Mouse (Mus musculus): ENCODE results near the gene Mrpl24. TPM values are rescaled to one million over a fixed set of nuclear protein-coding genes. Genes with fewer than 3 reads are reported as not detected.

Gene Mrpl24
- polyA plus RNA-seq, 1 experiment from 2014 or later: 78.3 TPM

DNA sequence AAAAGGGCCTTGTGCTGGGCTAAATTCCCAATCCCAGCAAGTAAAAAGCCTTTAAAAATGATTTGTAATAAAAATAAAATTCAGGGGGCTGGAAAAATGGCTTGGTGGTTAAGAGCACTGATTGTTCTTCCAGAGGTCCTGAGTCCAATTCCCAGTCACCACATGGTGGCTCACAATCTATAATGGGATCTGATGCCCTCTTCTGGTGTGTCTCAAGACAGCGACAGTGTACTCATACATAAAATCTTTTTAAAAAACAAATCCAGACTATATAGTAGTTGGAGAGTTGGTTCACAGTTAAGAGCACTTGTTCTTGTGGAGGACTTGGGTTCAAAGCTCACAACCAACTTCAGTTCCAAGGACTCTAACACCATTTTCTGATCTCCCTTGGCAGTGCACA lies 2.3 kb upstream of the Mrpl24 start:
- Histone ChIP-seq H3K36me3 (peaks cover 63% of the 10 kb centered on the region), H3K27ac (replicated peaks) (no peak overlapping the region), H3K4me1 (peaks cover 24% of the 10 kb centered on the region), H3K27me3 (ENCODE audit: low read depth, poor library complexity, severe bottlenecking) (no peaks in the 10 kb centered on the region), H3K9me3 (replicated peaks) (no peaks in the 10 kb centered on the region), H3K4me3 (no peak overlapping the region)
- WGBS: 89% methylated on average over 1 of the region's 1 CpGs
- no peak for DNase-seq (ENCODE audit: low spot score)

GRCm38 (mm10) chr3:87918551-87918950 lies 755 bp upstream of the Mrpl24 start:
- Histone ChIP-seq H3K36me3 (peaks cover 68% of the 10 kb centered on the region), H3K4me3 (no peak overlapping the region), H3K27me3 (ENCODE audit: low read depth, poor library complexity, severe bottlenecking) (no peaks in the 10 kb centered on the region), H3K9me3 (replicated peaks) (no peaks in the 10 kb centered on the region), H3K27ac (replicated peaks) (no peak overlapping the region), H3K4me1 (peaks cover 15% of the 10 kb centered on the region)
- 95% methylated on average over 1 of the region's 1 CpGs for WGBS
- DNase-seq (ENCODE audit: low spot score): no peak

DNA sequence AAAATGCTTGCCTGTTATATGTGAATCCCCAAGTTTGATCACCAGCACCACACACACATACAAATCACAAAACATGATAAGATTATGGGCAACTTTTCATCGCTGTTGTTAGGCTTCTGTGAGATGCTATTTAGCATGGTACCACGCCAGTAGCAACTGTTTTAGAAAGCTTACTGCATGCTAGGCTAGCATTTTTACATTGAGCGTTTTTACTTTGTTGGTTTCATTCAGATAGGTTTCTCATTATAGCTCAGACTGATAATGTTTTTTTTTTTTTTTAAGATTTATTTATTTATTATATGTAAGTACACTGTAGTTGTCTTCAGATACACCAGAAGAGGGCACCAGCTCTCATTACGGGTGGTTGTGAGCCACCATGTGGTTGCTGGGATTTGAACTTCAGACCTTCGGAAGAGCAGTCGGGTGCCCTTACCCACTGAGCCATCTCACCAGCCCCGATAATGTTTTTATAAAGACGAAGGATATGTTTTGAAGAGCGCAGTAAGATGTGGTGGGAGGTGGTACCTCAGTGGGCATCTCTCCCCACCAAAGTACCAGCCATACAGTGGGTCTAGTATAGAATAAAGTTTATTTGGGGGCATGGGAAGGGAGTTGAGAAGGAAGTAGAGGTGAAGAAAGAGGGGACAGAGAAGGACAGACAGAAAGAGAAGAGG lies 1.1 kb downstream of the Mrpl24 start:
- Histone ChIP-seq H3K27ac (replicated peaks) (no peak overlapping the region), H3K4me1 (peaks cover 15% of the 10 kb centered on the region), H3K27me3 (ENCODE audit: low read depth, poor library complexity, severe bottlenecking) (no peaks in the 10 kb centered on the region), H3K4me3 (peak overlapping the region; percentile 78), H3K9me3 (replicated peaks) (no peaks in the 10 kb centered on the region), H3K36me3 (peaks cover 68% of the 10 kb centered on the region)
- DNase-seq (ENCODE audit: low spot score): no peak
- 73% methylated on average over 9 of the region's 9 CpGs for WGBS

DNA sequence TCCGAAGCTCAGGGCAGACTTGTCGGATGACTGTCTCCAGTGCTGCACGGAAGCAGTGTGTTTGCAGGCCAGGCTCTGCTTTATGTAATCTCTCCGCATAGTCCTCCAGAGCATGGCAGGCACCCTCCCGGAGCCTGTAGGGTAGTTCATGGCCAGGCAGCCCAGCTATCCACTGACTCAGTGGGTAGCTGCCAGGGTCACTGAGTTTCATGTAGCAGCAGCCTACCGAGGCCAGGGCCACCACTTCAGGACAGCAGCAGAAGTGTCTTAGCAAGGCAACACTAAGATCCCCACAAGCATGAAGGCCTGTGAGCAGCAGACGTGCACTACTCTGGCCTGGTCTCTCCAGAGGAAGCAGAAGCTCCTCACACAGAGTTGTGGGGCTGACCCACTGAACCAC lies 5.7 kb downstream of the Mrpl24 start:
- Histone ChIP-seq H3K9me3 (replicated peaks) (no peaks in the 10 kb centered on the region), H3K4me1 (peaks cover 26% of the 10 kb centered on the region), H3K4me3 (no peak overlapping the region), H3K27ac (replicated peaks) (no peak overlapping the region), H3K36me3 (peaks cover 69% of the 10 kb centered on the region), H3K27me3 (ENCODE audit: low read depth, poor library complexity, severe bottlenecking) (no peaks in the 10 kb centered on the region)
- 88% methylated on average over 7 of the region's 7 CpGs for WGBS
- no peak for DNase-seq (ENCODE audit: low spot score)

DNA sequence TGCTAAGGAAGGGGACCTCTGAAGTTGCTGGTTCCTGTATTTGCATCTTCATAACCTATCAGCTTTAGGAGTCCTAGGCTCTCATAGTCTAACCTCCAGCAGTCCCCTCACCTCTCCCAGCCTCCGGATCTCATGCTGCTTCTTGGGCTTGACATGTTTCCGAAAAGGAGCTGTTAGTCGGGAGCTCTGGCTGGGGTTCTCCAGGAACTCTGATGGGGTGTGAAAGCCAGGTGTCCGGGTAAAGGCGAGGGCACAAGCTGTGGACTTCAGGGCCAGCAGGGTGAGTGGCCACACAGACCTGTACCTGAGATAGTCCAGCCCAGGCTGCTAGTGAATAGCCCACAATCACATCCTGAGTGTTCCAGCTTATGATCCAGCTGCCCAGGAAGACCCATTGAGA lies 8.1 kb downstream of the Mrpl24 start:
- Histone ChIP-seq H3K27me3 (ENCODE audit: low read depth, poor library complexity, severe bottlenecking) (no peaks in the 10 kb centered on the region), H3K27ac (replicated peaks) (no peak overlapping the region), H3K9me3 (replicated peaks) (no peaks in the 10 kb centered on the region), H3K4me1 (peaks cover 38% of the 10 kb centered on the region), H3K36me3 (peaks cover 69% of the 10 kb centered on the region), H3K4me3 (no peak overlapping the region)
- DNase-seq (ENCODE audit: low spot score): no peak
- WGBS: 95% methylated on average over 5 of the region's 5 CpGs

DNA sequence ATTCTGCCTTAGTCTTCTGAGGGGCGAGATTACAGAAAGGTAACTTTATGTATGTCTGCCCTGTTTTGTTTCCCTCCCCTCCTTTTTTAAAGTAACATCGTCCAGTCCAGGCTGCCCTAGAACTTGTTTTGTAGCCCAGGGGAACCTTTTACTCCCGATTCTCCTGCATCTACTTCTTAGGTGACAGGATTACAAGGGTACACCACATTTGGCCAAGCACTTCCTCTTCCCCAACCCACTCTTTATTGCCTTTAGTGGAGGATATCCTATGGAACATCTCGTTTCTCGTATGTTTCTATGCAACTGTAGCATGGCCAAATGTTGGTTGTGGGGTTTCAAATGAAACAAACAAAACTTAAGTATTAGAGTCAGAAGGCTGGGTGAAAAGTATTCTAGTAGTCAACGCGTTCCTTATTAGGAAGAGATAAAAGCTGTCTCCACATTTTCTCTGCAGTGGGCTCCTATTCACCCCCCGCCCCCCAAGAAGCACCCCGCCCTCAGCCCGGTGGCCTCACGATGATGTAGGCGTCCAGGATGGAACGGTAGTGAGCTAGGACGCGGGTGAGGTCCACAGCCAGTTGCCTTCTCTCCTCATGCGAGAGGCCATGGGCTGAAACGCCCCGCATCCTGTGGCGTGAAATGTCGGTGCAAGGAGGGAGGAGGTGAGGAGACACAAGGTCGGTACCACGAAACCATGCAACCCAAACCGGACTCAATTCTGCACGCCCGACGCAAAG lies 10.2 kb downstream of the Mrpl24 start:
- H3K4me3 ChIP-seq: peak overlapping the region; percentile 97
- H3K4me1 ChIP-seq: peaks cover 43% of the 10 kb centered on the region
- H3K9me3 ChIP-seq (replicated peaks): no peaks in the 10 kb centered on the region
- 7% methylated on average over 26 of the region's 26 CpGs for WGBS
- peak overlapping the region; percentile 96 for H3K27ac ChIP-seq (replicated peaks)
- DNase-seq (ENCODE audit: low spot score): no peak
- H3K36me3 ChIP-seq: peaks cover 69% of the 10 kb centered on the region
- no peaks in the 10 kb centered on the region for H3K27me3 ChIP-seq (ENCODE audit: low read depth, poor library complexity, severe bottlenecking)

DNA sequence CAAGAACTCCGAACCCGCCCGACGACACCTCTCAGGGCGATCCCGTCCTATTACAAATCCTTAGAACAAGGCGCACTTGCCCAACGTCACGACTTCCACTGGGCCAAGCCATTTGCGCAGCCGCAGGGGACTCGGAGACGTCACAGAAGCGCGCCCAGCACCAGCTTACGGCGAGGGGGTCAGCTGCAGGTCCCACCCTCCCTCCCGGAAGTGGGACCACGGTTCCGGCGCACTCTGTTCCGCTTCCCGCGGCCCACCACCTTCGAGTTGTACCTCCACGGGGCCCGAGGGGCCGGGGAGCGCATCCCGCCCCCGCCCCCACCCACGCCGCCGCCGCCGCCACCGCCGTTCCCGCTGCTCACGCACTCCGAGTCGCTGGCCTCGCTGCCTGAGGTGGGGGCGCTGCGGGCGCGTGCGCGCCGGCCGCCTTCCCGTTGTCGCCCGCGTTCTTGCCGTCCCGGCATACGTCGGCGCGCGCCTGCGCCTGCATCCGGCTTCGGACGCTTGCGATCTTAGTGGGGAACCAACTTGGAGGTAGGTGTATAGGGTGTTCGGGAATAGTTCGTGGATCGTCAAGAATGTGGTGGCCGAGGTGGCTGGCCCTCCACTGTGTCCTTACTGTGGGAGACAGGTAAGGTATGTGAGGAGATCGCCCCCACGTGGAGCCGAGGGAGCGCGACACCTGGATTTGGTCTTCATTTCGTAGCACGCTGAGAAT lies 10.9 kb downstream of the Mrpl24 start, which contains the start of the genes Isg20l2 and Rrnad1:
TSS of gene Isg20l2 (plus strand) at position 237 of the 718 bp plus-strand sequence.
TSS of gene Rrnad1 (minus strand) at position 640 of the 718 bp plus-strand sequence.
- Histone ChIP-seq H3K36me3 (peaks cover 69% of the 10 kb centered on the region), H3K27ac (replicated peaks) (peak within 1 kb of the TSS; percentile 96), H3K4me1 (peaks cover 46% of the 10 kb centered on the region), H3K9me3 (replicated peaks) (no peaks in the 10 kb centered on the region), H3K27me3 (ENCODE audit: low read depth, poor library complexity, severe bottlenecking) (no peaks in the 10 kb centered on the region), H3K4me3 (peak within 1 kb of the TSS; percentile 97)
- DNase-seq (ENCODE audit: low spot score): peak; percentile 98
- under 1% methylated on average over 69 of the region's 78 CpGs for WGBS

DNA sequence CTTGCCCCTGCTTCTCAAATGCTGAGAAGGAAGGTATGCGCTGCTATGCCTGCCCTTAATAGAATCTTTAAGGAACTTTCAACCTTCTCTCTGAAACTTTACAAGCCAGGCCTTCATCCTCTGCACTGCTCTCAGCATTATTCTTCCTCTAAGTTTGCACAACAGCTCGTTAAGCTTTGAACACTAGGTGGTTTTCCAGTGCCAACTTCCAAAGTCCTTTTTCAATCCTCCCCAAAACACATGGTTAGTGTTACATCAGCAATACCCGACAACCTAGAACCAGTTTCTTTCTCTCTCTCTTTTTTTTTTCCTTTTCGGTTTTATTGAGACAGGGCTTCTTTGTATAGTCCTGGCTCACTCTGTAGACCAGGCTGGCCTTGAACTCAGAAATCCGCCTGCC lies 14.7 kb downstream of the Mrpl24 start:
- Histone ChIP-seq H3K36me3 (peaks cover 77% of the 10 kb centered on the region), H3K4me3 (no peak overlapping the region), H3K27ac (replicated peaks) (no peak overlapping the region), H3K27me3 (ENCODE audit: low read depth, poor library complexity, severe bottlenecking) (no peaks in the 10 kb centered on the region), H3K9me3 (replicated peaks) (no peaks in the 10 kb centered on the region), H3K4me1 (peaks cover 47% of the 10 kb centered on the region)
- 92% methylated on average over 5 of the region's 5 CpGs for WGBS
- DNase-seq (ENCODE audit: low spot score): no peak

DNA sequence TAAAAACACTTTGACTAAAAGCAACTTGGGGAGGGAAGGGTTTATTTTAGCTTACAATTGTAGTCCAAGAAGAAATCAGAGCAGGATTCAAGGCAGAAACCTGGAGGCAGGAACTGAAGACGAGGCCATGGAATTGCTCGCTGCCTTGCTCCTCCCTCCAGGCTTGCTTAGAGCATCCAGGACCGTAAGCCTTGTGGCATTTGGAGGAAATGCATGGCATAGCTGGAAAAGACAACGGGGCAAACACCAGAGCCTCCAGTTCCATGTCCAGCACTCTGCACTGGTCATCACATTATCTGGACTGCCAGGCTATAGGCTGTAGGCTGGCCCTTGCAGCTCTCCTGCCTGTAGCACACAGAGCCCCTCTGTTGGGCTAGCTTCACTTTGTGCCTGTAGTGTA lies 15.2 kb downstream of the Mrpl24 start:
- 82% methylated on average over 4 of the region's 4 CpGs for WGBS
- Histone ChIP-seq H3K4me3 (no peak overlapping the region), H3K9me3 (replicated peaks) (no peaks in the 10 kb centered on the region), H3K4me1 (peaks cover 42% of the 10 kb centered on the region), H3K27ac (replicated peaks) (no peak overlapping the region), H3K36me3 (peaks cover 82% of the 10 kb centered on the region), H3K27me3 (ENCODE audit: low read depth, poor library complexity, severe bottlenecking) (no peaks in the 10 kb centered on the region)
- no peak for DNase-seq (ENCODE audit: low spot score)

GRCm38 (mm10) chr3:87935201-87935600 lies 15.9 kb downstream of the Mrpl24 start:
- H3K36me3 ChIP-seq: peaks cover 89% of the 10 kb centered on the region

DNA sequence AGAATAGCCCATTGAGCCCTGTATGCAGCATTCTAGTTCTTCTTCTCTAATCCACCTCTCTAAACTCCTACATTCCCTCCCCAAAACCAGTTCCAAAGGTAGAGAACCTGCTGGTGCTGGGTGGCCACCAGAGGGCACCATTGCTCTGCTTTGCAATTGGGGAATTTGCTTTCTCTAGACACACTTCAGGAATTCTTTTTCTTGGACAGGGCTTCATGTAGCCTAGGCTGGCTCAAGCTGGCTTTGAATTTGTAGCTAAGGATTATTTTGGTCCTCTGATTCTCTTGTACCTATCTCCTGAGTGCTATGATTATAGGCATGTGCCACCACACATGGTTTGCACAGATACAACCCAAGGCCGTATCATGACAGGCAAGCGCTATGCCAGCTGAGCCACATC lies 16.5 kb downstream of the Mrpl24 start:
- peak; percentile 85 for DNase-seq (ENCODE audit: low spot score)
- Histone ChIP-seq H3K36me3 (peaks cover 95% of the 10 kb centered on the region), H3K9me3 (replicated peaks) (no peaks in the 10 kb centered on the region), H3K4me1 (peaks cover 31% of the 10 kb centered on the region), H3K27me3 (ENCODE audit: low read depth, poor library complexity, severe bottlenecking) (no peaks in the 10 kb centered on the region), H3K4me3 (0 out of 2 replicates have a peak overlapping the region, but pooled peaks have one; percentile 0), H3K27ac (replicated peaks) (peak overlapping the region; percentile 66)
- 96% methylated on average over 2 of the region's 2 CpGs for WGBS

More at GRCm38 (mm10) chr3:87935201-87935600, 15.9 kb downstream of the Mrpl24 start:
- Histone ChIP-seq H3K4me3 (no peak overlapping the region), H3K9me3 (replicated peaks) (no peaks in the 10 kb centered on the region), H3K27ac (replicated peaks) (no peak overlapping the region), H3K27me3 (ENCODE audit: low read depth, poor library complexity, severe bottlenecking) (no peaks in the 10 kb centered on the region), H3K4me1 (peaks cover 36% of the 10 kb centered on the region)
- 85% methylated on average over 4 of the region's 4 CpGs for WGBS
- no peak for DNase-seq (ENCODE audit: low spot score)

- Histone ChIP-seq H3K36me3 (peaks cover 87% of the 10 kb centered on the region), H3K9me3 (replicated peaks) (no peaks in the 10 kb centered on the region), H3K4me3 (no peak overlapping the region), H3K27me3 (ENCODE audit: low read depth, poor library complexity, severe bottlenecking) (no peaks in the 10 kb centered on the region), H3K27ac (replicated peaks) (no peak overlapping the region), H3K4me1 (peaks cover 30% of the 10 kb centered on the region)
- no peak for DNase-seq (ENCODE audit: low spot score)
- 76% methylated on average over 5 of the region's 5 CpGs for WGBS
Measured at GRCm38 (mm10) chr3:87940611-87941010, 21.3 kb downstream of the Mrpl24 start.

All from midbrain, embryonic 10.5 days (tissue).